Mouse (Mus musculus): Measurements from ENCODE around the gene Hrh1. TPM values are rescaled to one million over a fixed set of nuclear protein-coding genes. Genes with fewer than 3 reads are reported as not detected.

Hrh1 gene
- 0.55 TPM for polyA plus RNA-seq (2012; fragmentation: generic; extraction: Trizol)
- long read RNA-seq, experiment 1 = 0 reads
- long read RNA-seq, experiment 2, partial matches to known transcripts = 0 of 5 reads
- long read RNA-seq, experiment 2, other reads (novel, unspliced or antisense) = 5 of 5 reads

- Histone ChIP-seq H3K79me3 (ENCODE audit: low read depth) (no peaks in the 10 kb centered on the region), H3K79me2 (ENCODE audit: control insufficient read depth, insufficient read depth) (no peaks in the 10 kb centered on the region), H3K36me3 (ENCODE audit: control insufficient read depth, insufficient read depth) (no peaks in the 10 kb centered on the region), H3K27me3 (ENCODE audit: control insufficient read depth, insufficient read depth, insufficient read length) (no peaks in the 10 kb centered on the region), H3K4me3 (ENCODE audit: insufficient read depth, poor library complexity, severe bottlenecking) (no peak within 1 kb of the TSS), H3ac (ENCODE audit: control insufficient read depth, insufficient read length, low read depth) (peak within 1 kb of the TSS; percentile 34)
- no peak for TF ChIP-seq CTCF (IDR thresholded peaks at IDR 0.05; ENCODE audit: control insufficient read depth, insufficient read depth, insufficient read length)
These were observed at the start of gene Hrh1 for GRCm38 (mm10) chr6:114397691-114398217. TSS of gene Hrh1 (plus strand) at chr6:114397936.

- H3K4me3 ChIP-seq (ENCODE audit: insufficient read depth, poor library complexity, severe bottlenecking) = no peak overlapping the region
- TF ChIP-seq MYOD1 (IDR thresholded peaks at IDR 0.05; ENCODE audit: control insufficient read depth, insufficient read length, low read depth) (peak; percentile 29), MYOG (IDR thresholded peaks at IDR 0.05; ENCODE audit: control insufficient read depth, extremely low read depth, insufficient read length) (no peak), USF1 (IDR thresholded peaks at IDR 0.05; ENCODE audit: low read depth) (no peak), FOSL1 (IDR thresholded peaks at IDR 0.05; ENCODE audit: insufficient read depth, low read length, poor library complexity, severe bottlenecking) (no peak), CTCF (IDR thresholded peaks at IDR 0.05; ENCODE audit: control insufficient read depth, insufficient read depth, insufficient read length) (no peak), CEBPB (IDR thresholded peaks at IDR 0.05; ENCODE audit: low read depth) (no peak)
These were observed 43.1 kb upstream of the Hrh1 start for GRCm38 (mm10) chr6:114354635-114355034.

GRCm38 (mm10) chr6:114358171-114358570, 39.6 kb upstream of the Hrh1 start:
- Histone ChIP-seq H3ac (ENCODE audit: control insufficient read depth, insufficient read length, low read depth) (no peak overlapping the region), H3K27me3 (ENCODE audit: control insufficient read depth, insufficient read depth, insufficient read length) (no peaks in the 10 kb centered on the region), H3K79me2 (ENCODE audit: control insufficient read depth, insufficient read depth) (no peaks in the 10 kb centered on the region), H3K4me3 (ENCODE audit: insufficient read depth, poor library complexity, severe bottlenecking) (no peak overlapping the region), H3K79me3 (ENCODE audit: low read depth) (no peaks in the 10 kb centered on the region), H3K36me3 (ENCODE audit: control insufficient read depth, insufficient read depth) (no peaks in the 10 kb centered on the region)
- TF ChIP-seq CTCF (IDR thresholded peaks at IDR 0.05; ENCODE audit: control insufficient read depth, insufficient read depth, insufficient read length) (no peak), USF1 (IDR thresholded peaks at IDR 0.05; ENCODE audit: low read depth) (peak; percentile 94), FOSL1 (IDR thresholded peaks at IDR 0.05; ENCODE audit: insufficient read depth, low read length, poor library complexity, severe bottlenecking) (peak; percentile 48), MYOG (IDR thresholded peaks at IDR 0.05; ENCODE audit: control insufficient read depth, extremely low read depth, insufficient read length) (no peak), MYOD1 (IDR thresholded peaks at IDR 0.05; ENCODE audit: control insufficient read depth, insufficient read length, low read depth) (no peak), CEBPB (IDR thresholded peaks at IDR 0.05; ENCODE audit: low read depth) (no peak), MAX (IDR thresholded peaks at IDR 0.05) (no peak)

More at GRCm38 (mm10) chr6:114354635-114355034, 43.1 kb upstream of the Hrh1 start:
- no peaks in the 10 kb centered on the region for H3K79me2 ChIP-seq (ENCODE audit: control insufficient read depth, insufficient read depth)
- H3K79me3 ChIP-seq (ENCODE audit: low read depth) = no peaks in the 10 kb centered on the region
- no peaks in the 10 kb centered on the region for H3K36me3 ChIP-seq (ENCODE audit: control insufficient read depth, insufficient read depth)
- H3ac ChIP-seq (ENCODE audit: control insufficient read depth, insufficient read length, low read depth) = no peak overlapping the region
- no peaks in the 10 kb centered on the region for H3K27me3 ChIP-seq (ENCODE audit: control insufficient read depth, insufficient read depth, insufficient read length)

GRCm38 (mm10) chr6:114362355-114362754, 35.4 kb upstream of the Hrh1 start:
- H3K27me3 ChIP-seq (ENCODE audit: control insufficient read depth, insufficient read depth, insufficient read length) = no peaks in the 10 kb centered on the region
- no peaks in the 10 kb centered on the region for H3K79me3 ChIP-seq (ENCODE audit: low read depth)
- H3K79me2 ChIP-seq (ENCODE audit: control insufficient read depth, insufficient read depth) = no peaks in the 10 kb centered on the region
- TF ChIP-seq MYOD1 (IDR thresholded peaks at IDR 0.05; ENCODE audit: control insufficient read depth, insufficient read length, low read depth) = no peak
- TF ChIP-seq CEBPB (IDR thresholded peaks at IDR 0.05; ENCODE audit: low read depth) = no peak
- TF ChIP-seq FOSL1 (IDR thresholded peaks at IDR 0.05; ENCODE audit: insufficient read depth, low read length, poor library complexity, severe bottlenecking) = no peak
- no peak for TF ChIP-seq MYOG (IDR thresholded peaks at IDR 0.05; ENCODE audit: control insufficient read depth, extremely low read depth, insufficient read length)
- TF ChIP-seq MAX (IDR thresholded peaks at IDR 0.05) = no peak
- TF ChIP-seq USF1 (IDR thresholded peaks at IDR 0.05; ENCODE audit: low read depth) = no peak
- H3K36me3 ChIP-seq (ENCODE audit: control insufficient read depth, insufficient read depth) = no peaks in the 10 kb centered on the region
- H3K4me3 ChIP-seq (ENCODE audit: insufficient read depth, poor library complexity, severe bottlenecking) = no peak overlapping the region
- H3ac ChIP-seq (ENCODE audit: control insufficient read depth, insufficient read length, low read depth) = no peak overlapping the region

- no peak overlapping the region for H3ac ChIP-seq (ENCODE audit: control insufficient read depth, insufficient read length, low read depth)
- H3K79me2 ChIP-seq (ENCODE audit: control insufficient read depth, insufficient read depth) = no peaks in the 10 kb centered on the region
- H3K4me3 ChIP-seq (ENCODE audit: insufficient read depth, poor library complexity, severe bottlenecking) = no peak overlapping the region
- H3K36me3 ChIP-seq (ENCODE audit: control insufficient read depth, insufficient read depth) = no peaks in the 10 kb centered on the region
- TF ChIP-seq CEBPB (IDR thresholded peaks at IDR 0.05; ENCODE audit: low read depth) = no peak
- TF ChIP-seq MYOG (IDR thresholded peaks at IDR 0.05; ENCODE audit: control insufficient read depth, extremely low read depth, insufficient read length) = no peak
- no peak for TF ChIP-seq MYOD1 (IDR thresholded peaks at IDR 0.05; ENCODE audit: control insufficient read depth, insufficient read length, low read depth)
- TF ChIP-seq USF1 (IDR thresholded peaks at IDR 0.05; ENCODE audit: low read depth) = no peak
- TF ChIP-seq CTCF (IDR thresholded peaks at IDR 0.05; ENCODE audit: control insufficient read depth, insufficient read depth, insufficient read length) = no peak
- TF ChIP-seq MAX (IDR thresholded peaks at IDR 0.05) = no peak
- no peak for TF ChIP-seq FOSL1 (IDR thresholded peaks at IDR 0.05; ENCODE audit: insufficient read depth, low read length, poor library complexity, severe bottlenecking)
- no peaks in the 10 kb centered on the region for H3K27me3 ChIP-seq (ENCODE audit: control insufficient read depth, insufficient read depth, insufficient read length)
- no peaks in the 10 kb centered on the region for H3K79me3 ChIP-seq (ENCODE audit: low read depth)
These were observed 34.0 kb upstream of the Hrh1 start for GRCm38 (mm10) chr6:114363740-114364139.

GRCm38 (mm10) chr6:114364734-114365133, 33.0 kb upstream of the Hrh1 start:
- Histone ChIP-seq H3K4me3 (ENCODE audit: insufficient read depth, poor library complexity, severe bottlenecking) (no peak overlapping the region), H3K27me3 (ENCODE audit: control insufficient read depth, insufficient read depth, insufficient read length) (no peaks in the 10 kb centered on the region), H3K79me3 (ENCODE audit: low read depth) (no peaks in the 10 kb centered on the region), H3ac (ENCODE audit: control insufficient read depth, insufficient read length, low read depth) (no peak overlapping the region), H3K79me2 (ENCODE audit: control insufficient read depth, insufficient read depth) (no peaks in the 10 kb centered on the region), H3K36me3 (ENCODE audit: control insufficient read depth, insufficient read depth) (no peaks in the 10 kb centered on the region)
- TF ChIP-seq MYOG (IDR thresholded peaks at IDR 0.05; ENCODE audit: control insufficient read depth, extremely low read depth, insufficient read length) (no peak), CTCF (IDR thresholded peaks at IDR 0.05; ENCODE audit: control insufficient read depth, insufficient read depth, insufficient read length) (no peak), MYOD1 (IDR thresholded peaks at IDR 0.05; ENCODE audit: control insufficient read depth, insufficient read length, low read depth) (no peak), MAX (IDR thresholded peaks at IDR 0.05) (no peak), USF1 (IDR thresholded peaks at IDR 0.05; ENCODE audit: low read depth) (no peak), CEBPB (IDR thresholded peaks at IDR 0.05; ENCODE audit: low read depth) (no peak), FOSL1 (IDR thresholded peaks at IDR 0.05; ENCODE audit: insufficient read depth, low read length, poor library complexity, severe bottlenecking) (no peak)

Measured in C2C12 (cell line).